Mouse (Mus musculus): ENCODE data around the gene Ggt5.
"Not testable (repeated sequence)": the region's sequence is repeated elsewhere in the genome, so short reads cannot be mapped to it uniquely, and the experiment has no call there.

The Ggt5 gene

GRCm38 (mm10) chr10:75561071-75561654 is 28.0 kb upstream of the Ggt5 start, which contains the start of gene Ggt1:
Gene Ggt1 (plus strand): TSS chr10:75561604.
- Histone ChIP-seq H3K27me3 (ENCODE audit: control insufficient read depth, insufficient read depth, low read length, poor library complexity, severe bottlenecking) (0 out of 2 replicates have a peak, but pooled peaks cover 3% of the 10 kb centered on the region), H3K36me3 (ENCODE audit: control insufficient read depth, insufficient read depth, low read length, poor library complexity, severe bottlenecking) (no peaks in the 10 kb centered on the region)
- DNase-seq (ENCODE audit: low read depth, low spot score) = no peak

DNA sequence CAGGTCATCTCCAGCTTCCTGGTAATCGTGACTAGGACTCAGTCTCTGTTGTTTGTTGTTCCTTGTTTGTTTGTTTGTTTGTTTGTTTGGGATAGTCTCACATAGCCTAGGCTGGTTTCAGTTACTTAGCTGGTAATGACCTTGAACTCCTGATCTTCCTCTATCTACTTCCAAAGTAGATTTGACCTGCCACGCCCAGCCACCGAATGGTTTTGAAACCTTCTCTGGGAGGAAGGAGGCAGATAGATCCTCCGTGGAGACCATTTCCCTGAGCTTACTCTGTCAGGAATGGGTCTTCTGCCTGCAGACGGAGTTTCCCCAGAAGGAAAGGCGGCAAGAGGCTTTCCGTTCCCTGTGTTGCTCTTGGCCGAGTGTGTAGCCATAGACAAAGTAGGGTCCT is 26.5 kb upstream of the Ggt5 start:
- Histone ChIP-seq H3K27me3 (ENCODE audit: control insufficient read depth, insufficient read depth, low read length, poor library complexity, severe bottlenecking) (0 out of 2 replicates have a peak, but pooled peaks cover 3% of the 10 kb centered on the region), H3K36me3 (ENCODE audit: control insufficient read depth, insufficient read depth, low read length, poor library complexity, severe bottlenecking) (no peaks in the 10 kb centered on the region)
- DNase-seq (ENCODE audit: low read depth, low spot score) = no peak

- Histone ChIP-seq H3K27me3 (ENCODE audit: control insufficient read depth, insufficient read depth, low read length, poor library complexity, severe bottlenecking) (0 out of 2 replicates have a peak, but pooled peaks cover 3% of the 10 kb centered on the region), H3K36me3 (ENCODE audit: control insufficient read depth, insufficient read depth, low read length, poor library complexity, severe bottlenecking) (no peaks in the 10 kb centered on the region)
- DNase-seq (ENCODE audit: low read depth, low spot score) = no peak
Observed at GRCm38 (mm10) chr10:75564687-75565265, 24.4 kb upstream of the Ggt5 start.

DNA sequence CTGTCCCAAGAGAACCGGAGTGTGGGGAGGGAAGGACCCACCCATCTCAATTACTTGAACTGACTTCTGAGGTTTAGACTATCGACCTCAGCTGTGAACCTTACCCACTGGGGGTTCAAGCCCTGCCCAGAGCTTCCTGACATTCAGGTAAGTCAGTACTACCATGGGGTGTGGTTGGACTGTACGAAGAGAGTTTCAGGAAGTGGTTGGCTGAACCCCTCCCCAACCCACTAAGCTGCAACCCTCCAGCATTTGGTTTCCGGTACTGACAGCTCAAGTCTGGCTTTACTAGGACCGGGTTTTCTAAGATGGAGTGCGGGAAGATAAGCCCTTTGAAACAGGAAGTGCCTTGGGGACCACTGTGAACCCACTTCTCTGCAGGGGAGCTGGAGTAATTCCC is 23.7 kb upstream of the Ggt5 start:
- DNase-seq (ENCODE audit: low read depth, low spot score) = peak; percentile 62
- Histone ChIP-seq H3K27me3 (ENCODE audit: control insufficient read depth, insufficient read depth, low read length, poor library complexity, severe bottlenecking) (0 out of 2 replicates have a peak, but pooled peaks cover 3% of the 10 kb centered on the region), H3K36me3 (ENCODE audit: control insufficient read depth, insufficient read depth, low read length, poor library complexity, severe bottlenecking) (no peaks in the 10 kb centered on the region)

GRCm38 (mm10) chr10:75565906-75566305 is 23.2 kb upstream of the Ggt5 start:
- Histone ChIP-seq H3K36me3 (ENCODE audit: control insufficient read depth, insufficient read depth, low read length, poor library complexity, severe bottlenecking) (no peaks in the 10 kb centered on the region), H3K27me3 (ENCODE audit: control insufficient read depth, insufficient read depth, low read length, poor library complexity, severe bottlenecking) (no peaks in the 10 kb centered on the region)
- DNase-seq (ENCODE audit: low read depth, low spot score) = no peak

DNA sequence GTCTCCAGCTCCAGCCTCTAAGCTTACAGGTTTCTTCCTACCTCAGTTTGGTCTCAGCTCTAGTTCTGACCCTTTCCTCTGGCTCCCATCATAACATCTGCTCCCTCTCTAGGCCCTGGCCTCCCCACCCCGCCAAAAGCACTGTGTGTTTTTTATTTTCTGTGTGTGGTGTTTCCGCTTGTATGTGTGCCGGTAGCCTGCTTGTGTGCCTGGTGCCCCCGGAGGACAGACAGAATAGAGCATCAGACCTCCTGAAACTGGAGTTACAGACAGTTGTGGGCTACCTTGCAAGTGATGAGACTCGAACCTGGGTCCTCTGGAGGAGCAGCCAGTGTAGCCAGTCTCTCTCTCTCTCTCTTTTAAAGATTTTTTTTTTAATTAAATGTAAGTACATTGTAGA is 22.8 kb upstream of the Ggt5 start:
- DNase-seq (ENCODE audit: low read depth, low spot score) = no peak
- H3K36me3 ChIP-seq (ENCODE audit: control insufficient read depth, insufficient read depth, low read length, poor library complexity, severe bottlenecking) = no peaks in the 10 kb centered on the region
- no peaks in the 10 kb centered on the region for H3K27me3 ChIP-seq (ENCODE audit: control insufficient read depth, insufficient read depth, low read length, poor library complexity, severe bottlenecking)

DNA sequence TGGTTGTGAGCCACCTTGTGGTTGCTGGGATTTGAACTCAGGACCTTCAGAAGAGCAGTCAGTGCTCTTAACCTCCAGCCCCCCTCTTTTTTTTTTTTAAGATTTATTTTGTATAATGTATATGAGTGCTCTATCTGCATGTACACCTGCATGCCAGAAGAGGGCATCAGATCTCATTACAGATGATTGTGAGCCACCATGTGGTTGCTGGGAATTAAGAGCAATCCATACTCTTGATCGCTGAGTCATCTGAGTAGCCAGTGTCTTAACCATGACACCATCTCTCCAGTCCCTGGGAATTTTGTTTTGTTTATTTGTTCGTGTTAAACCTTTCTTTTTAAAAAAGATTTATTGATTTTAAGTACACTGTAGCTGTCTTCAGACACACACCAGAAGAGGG is 22.4 kb upstream of the Ggt5 start:
- H3K36me3 ChIP-seq (ENCODE audit: control insufficient read depth, insufficient read depth, low read length, poor library complexity, severe bottlenecking); DNase-seq (ENCODE audit: low read depth, low spot score); H3K27me3 ChIP-seq (ENCODE audit: control insufficient read depth, insufficient read depth, low read length, poor library complexity, severe bottlenecking): not testable (repeated sequence)

DNA sequence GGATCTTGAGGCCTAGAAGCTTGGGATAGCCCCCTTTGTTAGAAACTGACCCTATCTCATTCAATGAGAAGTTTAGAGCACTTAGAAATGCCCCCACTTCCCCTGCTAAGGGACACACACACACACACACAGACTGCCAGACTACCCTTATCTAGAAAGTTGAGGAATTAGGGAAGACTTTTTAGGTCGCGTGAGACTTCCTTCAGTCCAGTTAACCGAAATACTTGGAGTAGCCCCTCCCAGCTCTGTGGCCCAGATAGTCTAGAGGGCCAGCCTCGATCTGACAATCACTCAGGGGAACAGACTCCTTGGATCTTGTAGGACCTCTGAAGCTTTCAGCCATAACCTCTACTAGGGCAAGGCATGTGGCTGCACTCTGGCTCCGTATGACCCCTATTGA is 21.1 kb upstream of the Ggt5 start:
- no peak for DNase-seq (ENCODE audit: low read depth, low spot score)
- H3K36me3 ChIP-seq (ENCODE audit: control insufficient read depth, insufficient read depth, low read length, poor library complexity, severe bottlenecking) = no peaks in the 10 kb centered on the region
- no peaks in the 10 kb centered on the region for H3K27me3 ChIP-seq (ENCODE audit: control insufficient read depth, insufficient read depth, low read length, poor library complexity, severe bottlenecking)

DNA sequence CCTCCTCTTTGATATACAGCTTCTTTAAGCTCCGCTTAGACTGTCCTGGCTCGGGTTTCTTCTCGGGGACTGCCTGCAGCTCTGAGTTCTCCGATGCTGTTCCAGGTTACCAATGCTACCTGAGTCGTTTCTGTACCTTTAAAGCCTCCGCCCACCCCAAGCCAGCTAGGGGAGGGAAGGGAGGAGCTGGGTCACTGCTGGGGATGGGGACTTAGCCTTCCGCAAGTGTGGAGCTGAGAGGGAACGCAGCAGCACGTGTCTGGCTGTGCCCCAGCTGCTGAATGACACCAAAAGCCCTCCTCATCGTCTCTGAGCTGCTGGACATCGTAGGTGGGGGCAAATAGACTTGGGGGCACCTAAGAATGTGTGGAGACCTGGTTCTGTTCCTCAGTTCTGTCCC is 20.7 kb upstream of the Ggt5 start:
- Histone ChIP-seq H3K36me3 (ENCODE audit: control insufficient read depth, insufficient read depth, low read length, poor library complexity, severe bottlenecking) (no peaks in the 10 kb centered on the region), H3K27me3 (ENCODE audit: control insufficient read depth, insufficient read depth, low read length, poor library complexity, severe bottlenecking) (no peaks in the 10 kb centered on the region)
- no peak for DNase-seq (ENCODE audit: low read depth, low spot score)

- no peaks in the 10 kb centered on the region for H3K27me3 ChIP-seq (ENCODE audit: control insufficient read depth, insufficient read depth, low read length, poor library complexity, severe bottlenecking)
- no peaks in the 10 kb centered on the region for H3K36me3 ChIP-seq (ENCODE audit: control insufficient read depth, insufficient read depth, low read length, poor library complexity, severe bottlenecking)
- DNase-seq (ENCODE audit: low read depth, low spot score) = no peak
Observed at GRCm38 (mm10) chr10:75568851-75569250, 20.3 kb upstream of the Ggt5 start.

DNA sequence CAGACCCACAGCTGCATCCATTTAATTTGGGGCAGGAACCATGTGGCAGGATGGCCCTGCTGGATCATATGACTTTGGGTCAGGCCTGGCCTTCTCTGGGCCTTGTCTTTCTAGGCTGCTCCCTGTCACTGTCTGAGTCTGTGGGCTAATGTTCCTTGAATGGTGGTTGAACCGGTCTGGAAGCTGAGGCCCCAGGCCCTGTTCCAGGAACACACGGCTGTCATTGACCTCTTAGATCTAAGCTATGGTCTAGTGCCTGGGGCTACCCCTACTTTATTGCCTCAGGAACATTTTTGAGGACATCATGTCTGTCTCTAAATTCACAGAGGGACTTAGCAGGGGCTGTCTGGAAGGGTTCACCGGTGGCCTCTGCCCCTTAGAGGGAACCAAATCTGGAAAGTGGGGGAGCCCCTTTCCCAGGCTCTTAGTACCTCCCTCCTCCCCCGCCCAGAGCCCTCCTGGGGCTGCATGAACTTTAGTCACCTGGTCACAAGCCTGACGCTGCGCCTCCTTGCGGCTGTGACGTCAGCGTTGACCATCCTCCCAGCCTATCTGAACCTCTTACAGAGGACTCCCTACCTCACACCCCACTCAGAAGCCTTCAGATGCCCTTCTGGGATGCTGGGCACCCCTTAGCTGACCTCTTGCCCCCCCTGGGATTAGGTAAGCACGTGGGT is 18.0 kb upstream of the Ggt5 start:
- Histone ChIP-seq H3K27me3 (ENCODE audit: control insufficient read depth, insufficient read depth, low read length, poor library complexity, severe bottlenecking) (no peaks in the 10 kb centered on the region), H3K36me3 (ENCODE audit: control insufficient read depth, insufficient read depth, low read length, poor library complexity, severe bottlenecking) (no peaks in the 10 kb centered on the region)
- DNase-seq (ENCODE audit: low read depth, low spot score) = no peak

DNA sequence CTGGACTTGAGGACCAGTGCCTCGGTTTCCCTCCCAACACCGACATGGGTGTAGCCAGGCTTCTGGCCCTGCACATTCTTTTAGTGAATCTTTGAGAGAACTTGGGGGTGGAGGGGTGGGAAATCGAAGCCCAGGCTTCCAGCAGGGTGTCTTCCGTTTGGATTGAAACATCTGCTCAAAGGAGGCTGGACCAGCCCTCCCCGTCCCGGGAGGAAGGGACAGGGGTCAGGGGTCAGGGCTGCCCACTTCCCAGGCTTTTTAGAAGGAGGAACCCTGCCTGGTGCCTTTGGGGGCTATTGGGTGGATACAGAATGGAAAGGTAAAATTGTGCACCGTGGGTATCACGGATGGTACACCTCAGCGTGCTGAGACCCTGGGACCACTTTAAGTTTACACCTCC is 17.2 kb upstream of the Ggt5 start:
- H3K27me3 ChIP-seq (ENCODE audit: control insufficient read depth, insufficient read depth, low read length, poor library complexity, severe bottlenecking) = no peaks in the 10 kb centered on the region
- DNase-seq (ENCODE audit: low read depth, low spot score) = no peak
- H3K36me3 ChIP-seq (ENCODE audit: control insufficient read depth, insufficient read depth, low read length, poor library complexity, severe bottlenecking) = no peaks in the 10 kb centered on the region

DNA sequence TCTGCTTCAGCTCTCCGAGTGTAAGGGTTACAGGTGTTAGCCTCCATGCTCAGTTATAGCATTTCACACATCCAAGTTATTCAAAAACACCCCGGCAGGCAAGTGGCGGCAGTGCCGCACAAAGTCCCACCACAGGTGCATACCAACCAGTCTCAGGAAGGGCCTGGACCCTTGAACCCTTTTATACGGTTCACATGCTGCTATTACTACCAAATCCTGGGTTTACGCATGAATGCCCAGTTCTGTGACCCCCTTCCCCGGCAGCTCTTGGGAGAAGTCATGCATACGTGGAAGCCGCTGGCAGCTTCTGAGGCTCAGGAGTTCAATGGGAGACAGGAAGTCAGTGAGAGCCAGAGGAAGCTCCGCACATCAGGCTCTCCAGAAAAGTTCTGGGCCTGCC is 16.0 kb upstream of the Ggt5 start:
- DNase-seq (ENCODE audit: low read depth, low spot score) = no peak
- Histone ChIP-seq H3K36me3 (ENCODE audit: control insufficient read depth, insufficient read depth, low read length, poor library complexity, severe bottlenecking) (no peaks in the 10 kb centered on the region), H3K27me3 (ENCODE audit: control insufficient read depth, insufficient read depth, low read length, poor library complexity, severe bottlenecking) (no peaks in the 10 kb centered on the region)

GRCm38 (mm10) chr10:75573965-75574364 is 15.2 kb upstream of the Ggt5 start:
- Histone ChIP-seq H3K36me3 (ENCODE audit: control insufficient read depth, insufficient read depth, low read length, poor library complexity, severe bottlenecking) (no peaks in the 10 kb centered on the region), H3K27me3 (ENCODE audit: control insufficient read depth, insufficient read depth, low read length, poor library complexity, severe bottlenecking) (no peaks in the 10 kb centered on the region)
- DNase-seq (ENCODE audit: low read depth, low spot score) = no peak

DNA sequence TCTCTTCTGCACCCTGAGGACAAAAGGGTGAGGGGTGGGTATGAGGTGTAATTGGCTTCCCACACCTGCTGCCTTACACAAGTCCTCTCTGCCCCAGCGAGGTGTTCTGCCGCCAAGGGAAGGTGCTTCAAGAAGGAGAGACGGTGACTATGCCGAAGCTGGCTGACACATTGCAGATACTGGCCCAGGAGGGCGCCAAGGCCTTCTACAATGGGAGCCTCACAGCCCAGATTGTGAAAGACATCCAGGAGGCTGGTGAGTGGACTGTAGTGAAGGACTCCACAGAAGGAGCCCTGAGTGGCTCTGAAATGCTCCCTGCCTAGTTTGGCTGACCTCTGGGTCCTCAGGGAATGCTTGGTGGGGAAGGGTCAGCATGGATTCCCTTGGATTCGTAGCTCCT is 10.0 kb upstream of the Ggt5 start:
- no peaks in the 10 kb centered on the region for H3K36me3 ChIP-seq (ENCODE audit: control insufficient read depth, insufficient read depth, low read length, poor library complexity, severe bottlenecking)
- no peaks in the 10 kb centered on the region for H3K27me3 ChIP-seq (ENCODE audit: control insufficient read depth, insufficient read depth, low read length, poor library complexity, severe bottlenecking)
- no peak for DNase-seq (ENCODE audit: low read depth, low spot score)
